Mouse (Mus musculus) hindbrain, embryonic 10.5 days (tissue): ENCODE results near the gene Tnfrsf19. TPM values are rescaled to one million over a fixed set of nuclear protein-coding genes. Genes with fewer than 3 reads are reported as not detected.
A peak's percentile ranks its signal among the peaks of the same experiment; 100 is the strongest.

Experiments used
- DNase-seq: peaks from one replicate; pipeline ENCODE4 v3.0.0-alpha.2; 2017; ENCODE audit warnings: low spot score
- H3K27ac ChIP-seq: fragments of 300-500 bp; sonication (generic); 2 replicates; pipeline ENCODE4 v1.5.1; 2016; ENCODE audit warnings: mild to moderate bottlenecking, moderate library complexity
- H3K27me3 ChIP-seq: fragments of 300-500 bp; sonication (generic); 2 replicates; pipeline ENCODE4 v1.6.1; 2016; ENCODE audit warnings: mild to moderate bottlenecking; ENCODE audit not compliant: poor library complexity, insufficient read depth, severe bottlenecking
- H3K36me3 ChIP-seq: fragments of 300-500 bp; sonication (generic); 2 replicates; pipeline ENCODE4 v1.6.1; 2016; ENCODE audit warnings: mild to moderate bottlenecking, moderate library complexity
- H3K4me1 ChIP-seq: fragments of 300-500 bp; sonication (generic); replicated peaks from 2 replicates; pipeline ENCODE4 v1.6.1; 2016; ENCODE audit warnings: mild to moderate bottlenecking
- H3K4me3 ChIP-seq: fragments of 300-500 bp; sonication (generic); 2 replicates; pipeline ENCODE4 v1.5.1; 2016; ENCODE audit warnings: mild to moderate bottlenecking, moderate library complexity
- H3K9me3 ChIP-seq: fragments of 300-500 bp; sonication (generic); 2 replicates; pipeline ENCODE4 v1.6.1; 2016; ENCODE audit warnings: mild to moderate bottlenecking, moderate library complexity
- WGBS: fragments of 180-500 bp; shearing (Covaris S2); methylation state at CpG from one replicate; pipeline ENCODE4 v1.1.7; 2016; 5-methylcytosine and 5-hydroxymethylcytosine counted together
- polyA plus RNA-seq: library from polyadenylated mRNA; unstranded; fragments of >200 nt; fragmentation: Nextera tagmentation; extraction: Ambion mirVana; gene quantifications from 2 replicates; pipeline ENCODE4 v1.2.1, GENCODE M21; 2016

The Tnfrsf19 gene
- polyA plus RNA-seq, 1 experiment from 2014 or later = 35.4 TPM

- H3K9me3 ChIP-seq = no peaks in the 10 kb centered on the region
- no peak for DNase-seq
- H3K36me3 ChIP-seq = no peaks in the 10 kb centered on the region
- peaks cover 29% of the 10 kb centered on the region for H3K27me3 ChIP-seq
- H3K27ac ChIP-seq = peak overlapping the region; percentile 90
- H3K4me3 ChIP-seq = peak overlapping the region; percentile 63
- 17% methylated on average over 2 of the region's 2 CpGs for WGBS
- peaks cover 66% of the 10 kb centered on the region for H3K4me1 ChIP-seq
These were observed 2.0 kb downstream of the Tnfrsf19 start for GRCm38 (mm10) chr14:61044316-61044715.

- peaks cover 69% of the 10 kb centered on the region for H3K4me1 ChIP-seq
- WGBS = 4% methylated on average over 8 of the region's 8 CpGs
- peak; percentile 61 for DNase-seq
These were observed 2.6 kb downstream of the Tnfrsf19 start for GRCm38 (mm10) chr14:61043511-61044310.

GRCm38 (mm10) chr14:61042291-61042690, 4.0 kb downstream of the Tnfrsf19 start:
- H3K4me1 ChIP-seq = peaks cover 73% of the 10 kb centered on the region
- WGBS = 12% methylated on average over 3 of the region's 3 CpGs
- H3K27ac ChIP-seq = no peak overlapping the region

More at GRCm38 (mm10) chr14:61043511-61044310, 2.6 kb downstream of the Tnfrsf19 start:
- H3K36me3 ChIP-seq = no peaks in the 10 kb centered on the region
- peaks cover 27% of the 10 kb centered on the region for H3K27me3 ChIP-seq
- H3K4me3 ChIP-seq = peak overlapping the region; percentile 63
- no peaks in the 10 kb centered on the region for H3K9me3 ChIP-seq
- peak overlapping the region; percentile 90 for H3K27ac ChIP-seq

GRCm38 (mm10) chr14:61040236-61040635, 6.1 kb downstream of the Tnfrsf19 start:
- no peak overlapping the region for H3K27ac ChIP-seq
- WGBS = 80% methylated on average over 13 of the region's 13 CpGs
- no peak for DNase-seq
- H3K4me1 ChIP-seq = peaks cover 70% of the 10 kb centered on the region
- no peak overlapping the region for H3K4me3 ChIP-seq
- peaks cover 12% of the 10 kb centered on the region for H3K27me3 ChIP-seq
- no peaks in the 10 kb centered on the region for H3K36me3 ChIP-seq
- no peaks in the 10 kb centered on the region for H3K9me3 ChIP-seq

More at GRCm38 (mm10) chr14:61042291-61042690, 4.0 kb downstream of the Tnfrsf19 start:
- Histone ChIP-seq H3K4me3 (no peak overlapping the region), H3K9me3 (no peaks in the 10 kb centered on the region), H3K27me3 (peaks cover 21% of the 10 kb centered on the region), H3K36me3 (no peaks in the 10 kb centered on the region)
- DNase-seq = no peak

- DNase-seq = no peak
- Histone ChIP-seq H3K9me3 (no peaks in the 10 kb centered on the region), H3K36me3 (no peaks in the 10 kb centered on the region), H3K27ac (peak overlapping the region; percentile 83), H3K4me3 (peak overlapping the region; percentile 72), H3K4me1 (peaks cover 53% of the 10 kb centered on the region), H3K27me3 (peaks cover 12% of the 10 kb centered on the region)
- 23% methylated on average over 8 of the region's 8 CpGs for WGBS
These were observed 8.2 kb downstream of the Tnfrsf19 start for GRCm38 (mm10) chr14:61038082-61038472.

GRCm38 (mm10) chr14:61037321-61038081, 8.8 kb downstream of the Tnfrsf19 start:
- peak; percentile 83 for DNase-seq
- Histone ChIP-seq H3K27ac (peak overlapping the region; percentile 83), H3K4me3 (peak overlapping the region; percentile 72), H3K4me1 (peaks cover 52% of the 10 kb centered on the region), H3K27me3 (peaks cover 12% of the 10 kb centered on the region), H3K9me3 (no peaks in the 10 kb centered on the region), H3K36me3 (no peaks in the 10 kb centered on the region)
- under 1% methylated on average over 40 of the region's 40 CpGs for WGBS

GRCm38 (mm10) chr14:61030366-61030765, 15.9 kb downstream of the Tnfrsf19 start:
- DNase-seq = no peak
- peaks cover 25% of the 10 kb centered on the region for H3K36me3 ChIP-seq
- H3K4me3 ChIP-seq = no peak overlapping the region
- 93% methylated on average over 6 of the region's 6 CpGs for WGBS
- H3K4me1 ChIP-seq = peaks cover 6% of the 10 kb centered on the region; the same call in 1 of the 2 replicates
- H3K27me3 ChIP-seq = no peaks in the 10 kb centered on the region
- no peaks in the 10 kb centered on the region for H3K9me3 ChIP-seq
- no peak overlapping the region for H3K27ac ChIP-seq

- Histone ChIP-seq H3K27me3 (no peaks in the 10 kb centered on the region), H3K36me3 (peaks cover 51% of the 10 kb centered on the region), H3K9me3 (no peaks in the 10 kb centered on the region), H3K27ac (no peak overlapping the region), H3K4me3 (no peak overlapping the region), H3K4me1 (peaks cover 15% of the 10 kb centered on the region)
- DNase-seq = no peak
- WGBS = 87% methylated on average over 7 of the region's 7 CpGs
These were observed 22.3 kb downstream of the Tnfrsf19 start for GRCm38 (mm10) chr14:61024006-61024405.

GRCm38 (mm10) chr14:61022383-61022782, 23.9 kb downstream of the Tnfrsf19 start:
- H3K4me1 ChIP-seq = peaks cover 25% of the 10 kb centered on the region
- 0 out of 2 replicates have a peak overlapping the region, but pooled peaks have one; percentile 12 for H3K27ac ChIP-seq
- peaks cover 1% of the 10 kb centered on the region; the same call in 1 of the 2 replicates for H3K27me3 ChIP-seq
- DNase-seq = no peak
- no peak overlapping the region for H3K4me3 ChIP-seq
- H3K9me3 ChIP-seq = no peaks in the 10 kb centered on the region
- 70% methylated on average over 1 of the region's 1 CpGs for WGBS
- H3K36me3 ChIP-seq = peaks cover 42% of the 10 kb centered on the region

GRCm38 (mm10) chr14:61020968-61021367, 25.3 kb downstream of the Tnfrsf19 start:
- Histone ChIP-seq H3K9me3 (no peaks in the 10 kb centered on the region), H3K4me3 (no peak overlapping the region), H3K27ac (no peak overlapping the region), H3K4me1 (peaks cover 29% of the 10 kb centered on the region), H3K36me3 (peaks cover 42% of the 10 kb centered on the region), H3K27me3 (peaks cover 10% of the 10 kb centered on the region)
- WGBS = 76% methylated on average over 2 of the region's 2 CpGs
- no peak for DNase-seq

GRCm38 (mm10) chr14:61019880-61020279, 26.4 kb downstream of the Tnfrsf19 start:
- Histone ChIP-seq H3K4me1 (peaks cover 29% of the 10 kb centered on the region), H3K27ac (no peak overlapping the region), H3K4me3 (no peak overlapping the region), H3K27me3 (peaks cover 20% of the 10 kb centered on the region), H3K9me3 (no peaks in the 10 kb centered on the region), H3K36me3 (peaks cover 42% of the 10 kb centered on the region)
- WGBS = 95% methylated on average over 1 of the region's 1 CpGs
- DNase-seq = no peak

GRCm38 (mm10) chr14:61014544-61014943, 31.7 kb downstream of the Tnfrsf19 start:
- H3K27me3 ChIP-seq = peaks cover 44% of the 10 kb centered on the region
- H3K36me3 ChIP-seq = peaks cover 16% of the 10 kb centered on the region
- no peak overlapping the region for H3K27ac ChIP-seq
- no peak overlapping the region for H3K4me3 ChIP-seq
- H3K4me1 ChIP-seq = peaks cover 53% of the 10 kb centered on the region
- no peaks in the 10 kb centered on the region for H3K9me3 ChIP-seq
- 90% methylated on average over 15 of the region's 15 CpGs for WGBS
- no peak for DNase-seq
